Mouse (Mus musculus) brain, embryonic 14.5 days (tissue): ENCODE measurements around the gene Filip1l.

ENCODE experiments used
- CTCF ChIP-seq: fragments of 200-500 bp; IDR thresholded peaks from 2 replicates; pipeline ENCODE4 v1.5.1; 2012; ENCODE audit warnings: inconsistent platforms, mild to moderate bottlenecking, moderate library complexity, borderline replicate concordance; ENCODE audit not compliant: insufficient read depth, insufficient read length; ENCODE audit errors: extremely low read depth
- POLR2A ChIP-seq: fragments of 200-500 bp; IDR thresholded peaks from 2 replicates; pipeline ENCODE4 v1.6.1; 2012; ENCODE audit warnings: mild to moderate bottlenecking, inconsistent platforms, borderline replicate concordance; ENCODE audit not compliant: poor library complexity, insufficient read depth, insufficient read length, severe bottlenecking; ENCODE audit errors: extremely low read depth

- no peak for TF ChIP-seq CTCF
- TF ChIP-seq POLR2A, result no peak
These were observed 183.6 kb downstream of the Filip1l start for GRCm38 (mm10) chr16:57536511-57536910.
